Mouse (Mus musculus) heart, adult 18-20 months (tissue): ENCODE measurements around the gene Lipc. TPM values are rescaled to one million over a fixed set of nuclear protein-coding genes. Genes with fewer than 3 reads are reported as not detected.
A peak's percentile ranks its signal among the peaks of the same experiment; 100 is the strongest.

ENCODE experiments used
- DNase-seq, 2 experiments: peaks; one replicate each; pipeline ENCODE4 v3.0.0; 2021 to 2022; ENCODE audit warnings: mixed read lengths in 1 of 2
- total RNA-seq, 2 experiments: library from RNA; stranded (reverse); gene quantifications; 2 replicates each; pipeline ENCODE4 v1.2.3; 2021

The Lipc gene
- total RNA-seq, 2 experiments from 2014 or later: 0.15 TPM; not detected in 1

- DNase-seq: no peak
Observed at GRCm38 (mm10) chr9:70914659-70915355, 37.2 kb downstream of the Lipc start.

GRCm38 (mm10) chr9:70911163-70911562 lies 40.9 kb downstream of the Lipc start:
- no peak for DNase-seq

GRCm38 (mm10) chr9:70910351-70910750 lies 41.7 kb downstream of the Lipc start:
- peak; percentile 30 to 69 for DNase-seq

- peak in 1 of 2 experiments; percentile 43 for DNase-seq
Observed at GRCm38 (mm10) chr9:70902821-70903730, 49.0 kb downstream of the Lipc start.

- no peak for DNase-seq
Observed at GRCm38 (mm10) chr9:70894201-70894600, 57.8 kb downstream of the Lipc start.

GRCm38 (mm10) chr9:70893526-70893925 lies 58.5 kb downstream of the Lipc start:
- no peak for DNase-seq

GRCm38 (mm10) chr9:70892627-70893026 lies 59.4 kb downstream of the Lipc start:
- no peak for DNase-seq

GRCm38 (mm10) chr9:70891431-70892133 lies 60.4 kb downstream of the Lipc start:
- peak; percentile 40 to 73 for DNase-seq

- DNase-seq: peak in 1 of 2 experiments; percentile 28
Observed at GRCm38 (mm10) chr9:70890736-70891135, 61.3 kb downstream of the Lipc start.

- DNase-seq: no peak
Observed at GRCm38 (mm10) chr9:70888969-70889368, 63.1 kb downstream of the Lipc start.

- no peak for DNase-seq
Observed at GRCm38 (mm10) chr9:70888556-70888955, 63.5 kb downstream of the Lipc start.

GRCm38 (mm10) chr9:70881982-70882381 lies 70.0 kb downstream of the Lipc start:
- no peak for DNase-seq

GRCm38 (mm10) chr9:70878823-70879222 lies 73.2 kb downstream of the Lipc start:
- DNase-seq: no peak

- peak; percentile 34 to 49 for DNase-seq
Observed at GRCm38 (mm10) chr9:70878157-70878556, 73.9 kb downstream of the Lipc start.

GRCm38 (mm10) chr9:70875490-70875889 lies 76.5 kb downstream of the Lipc start:
- peak in 1 of 2 experiments; percentile 30 for DNase-seq

- no peak for DNase-seq
Observed at GRCm38 (mm10) chr9:70875059-70875458, 77.0 kb downstream of the Lipc start.

GRCm38 (mm10) chr9:70872675-70873074 lies 79.4 kb downstream of the Lipc start:
- no peak for DNase-seq

GRCm38 (mm10) chr9:70870326-70870725 lies 81.7 kb downstream of the Lipc start:
- no peak for DNase-seq

- peak in 1 of 2 experiments; percentile 41 for DNase-seq
Observed at GRCm38 (mm10) chr9:70869169-70869873, 82.7 kb downstream of the Lipc start.

GRCm38 (mm10) chr9:70867381-70867780 lies 84.6 kb downstream of the Lipc start:
- DNase-seq: no peak

GRCm38 (mm10) chr9:70864039-70864438 lies 88.0 kb downstream of the Lipc start:
- no peak for DNase-seq

- DNase-seq: peak; percentile 42 to 58
Observed at GRCm38 (mm10) chr9:70863299-70863698, 88.7 kb downstream of the Lipc start.
